Mouse (Mus musculus) liver, embryonic 14.5 days (tissue): Measurements from ENCODE around the gene Fhdc1. TPM values are rescaled to one million over a fixed set of nuclear protein-coding genes. Genes with fewer than 3 reads are reported as not detected.

ENCODE experiments used
- ATAC-seq: fragments of 200-750 bp; cut with Nextera tagmentation; 2 replicates; pipeline ENCODE4 v1.8.0; 2017; ENCODE audit warnings: moderate number of reproducible peaks, mild to moderate bottlenecking, moderate library complexity; ENCODE audit not compliant: insufficient read depth
- DNase-seq, 3 experiments: peaks; one replicate each; pipeline ENCODE4 v3.0.0-alpha.2; 2012 to 2013; ENCODE audit warnings: low read depth in 3 of 3, low spot score in 3 of 3
- H3K27ac ChIP-seq: fragments of 300-500 bp; sonication (generic); 2 replicates; pipeline ENCODE4 v1.5.1; 2014; ENCODE audit warnings: moderate library complexity, mild to moderate bottlenecking, control low read depth, inconsistent platforms
- H3K27me3 ChIP-seq: fragments of 300-500 bp; sonication (generic); 2 replicates; pipeline ENCODE4 v1.6.1; 2014; ENCODE audit warnings: mild to moderate bottlenecking, low read length, moderate library complexity; ENCODE audit not compliant: control insufficient read depth, insufficient read depth
- H3K36me3 ChIP-seq: fragments of 300-500 bp; sonication (generic); replicated peaks from 2 replicates; pipeline ENCODE4 v1.6.1; 2014; ENCODE audit warnings: low read depth; ENCODE audit not compliant: control insufficient read depth, insufficient read depth
- H3K4me1 ChIP-seq, 2 experiments: fragments of 200-500 bp in 1 of 2; fragments of 300-500 bp in 1 of 2; sonication (generic) in 1 of 2; replicated peaks; 2 replicates each; pipeline ENCODE4 v1.6.1; 2012 to 2014; ENCODE audit warnings: antibody characterized with exemption in 1 of 2, inconsistent platforms in 1 of 2, low read length in 1 of 2; ENCODE audit not compliant: control insufficient read depth in 2 of 2, insufficient read depth in 2 of 2
- H3K4me2 ChIP-seq: fragments of 300-500 bp; sonication (generic); 2 replicates; pipeline ENCODE4 v1.6.1; 2014; ENCODE audit warnings: low read depth, mild to moderate bottlenecking, control low read depth, moderate library complexity
- H3K4me3 ChIP-seq, 2 experiments: fragments of 200-500 bp in 1 of 2; fragments of 300-500 bp in 1 of 2; sonication (generic) in 1 of 2; 2 replicates each; pipeline ENCODE4 v1.5.1; 2012 to 2014; ENCODE audit warnings: low read depth in 2 of 2, low read length in 2 of 2, mild to moderate bottlenecking in 2 of 2, control low read depth in 1 of 2, inconsistent platforms in 1 of 2, moderate library complexity in 1 of 2; ENCODE audit not compliant: insufficient read depth in 1 of 2
- H3K9ac ChIP-seq: fragments of 300-500 bp; sonication (generic); replicated peaks from 2 replicates; pipeline ENCODE4 v1.6.1; 2014; ENCODE audit warnings: mild to moderate bottlenecking, control low read depth, moderate library complexity
- H3K9me3 ChIP-seq: fragments of 300-500 bp; sonication (generic); 2 replicates; pipeline ENCODE4 v1.6.1; 2016; ENCODE audit warnings: low read length, mixed read lengths; ENCODE audit not compliant: control insufficient read depth
- CTCF ChIP-seq: IDR thresholded peaks from 2 replicates; pipeline ENCODE4 v1.5.1; 2016; ENCODE audit warnings: antibody characterized with exemption, low read depth, control low read depth
- EP300 ChIP-seq: IDR thresholded peaks from 2 replicates; pipeline ENCODE4 v1.6.1; 2016; ENCODE audit warnings: antibody characterized with exemption, low read depth
- WGBS: fragments of 180-500 bp; shearing (Covaris S2); extraction: QIAGEN DNeasy Blood & Tissue Kit; methylation state at CpG from one replicate; pipeline ENCODE4 v1.1.7; 2014; ENCODE audit not compliant: insufficient replicate concordance; 5-methylcytosine and 5-hydroxymethylcytosine counted together
- polyA plus RNA-seq, 2 experiments: library from polyadenylated mRNA; depleted of rRNA in 1 of 2; stranded (reverse) in 1 of 2; unstranded in 1 of 2; fragments of >200 nt; fragmentation: Nextera tagmentation in 1 of 2; extraction: Ambion mirVana in 1 of 2; gene quantifications; 2 replicates each; pipeline versions ENCODE4 v1.2.1 to v1.2.3; 2012 to 2014

Gene Fhdc1
- polyA plus RNA-seq, 2 experiments: 15.1 to 29.2 TPM

GRCm38 (mm10) chr3:84449015-84449414 is 31.2 kb downstream of the Fhdc1 start:
- no peaks in the 10 kb centered on the region for H3K27me3 ChIP-seq
- peaks cover 95% of the 10 kb centered on the region for H3K36me3 ChIP-seq
- H3K4me1 ChIP-seq: peaks cover 2 to 5% of the 10 kb centered on the region in 2 experiments
- no peak overlapping the region for H3K9ac ChIP-seq
- no peaks in the 10 kb centered on the region for H3K9me3 ChIP-seq
- no peak overlapping the region for H3K4me3 ChIP-seq
- no peak overlapping the region for H3K4me2 ChIP-seq
- no peak for TF ChIP-seq CTCF
- no peak for TF ChIP-seq EP300
- DNase-seq (no peak), ATAC-seq (no peak)
- 84% methylated on average over 9 of the region's 9 CpGs for WGBS
- H3K27ac ChIP-seq: no peak overlapping the region

- Histone ChIP-seq H3K4me3 (no peak overlapping the region), H3K9ac (no peak overlapping the region), H3K4me1 (no peaks in the 10 kb centered on the region), H3K9me3 (no peaks in the 10 kb centered on the region), H3K4me2 (no peak overlapping the region), H3K27ac (no peak overlapping the region), H3K36me3 (peaks cover 95% of the 10 kb centered on the region), H3K27me3 (no peaks in the 10 kb centered on the region)
- ATAC-seq (no peak), DNase-seq (no peak)
- TF ChIP-seq CTCF: no peak
- no peak for TF ChIP-seq EP300
- WGBS: 83% methylated on average over 5 of the region's 5 CpGs
These were observed 32.4 kb downstream of the Fhdc1 start for GRCm38 (mm10) chr3:84447803-84448202.

- DNase-seq (no peak), ATAC-seq (no peak)
- H3K9ac ChIP-seq: no peak overlapping the region
- TF ChIP-seq EP300 (no peak), CTCF (no peak)
- H3K36me3 ChIP-seq: peaks cover 80% of the 10 kb centered on the region
- no peaks in the 10 kb centered on the region for H3K9me3 ChIP-seq
- H3K4me1 ChIP-seq: no peaks in the 10 kb centered on the region
- no peak overlapping the region for H3K4me2 ChIP-seq
- no peak overlapping the region for H3K4me3 ChIP-seq
- no peaks in the 10 kb centered on the region; the same call in 1 of the 2 replicates for H3K27me3 ChIP-seq
- H3K27ac ChIP-seq: no peak overlapping the region
- 44% methylated on average over 9 of the region's 9 CpGs for WGBS
These were observed 34.4 kb downstream of the Fhdc1 start for GRCm38 (mm10) chr3:84445838-84446237.

GRCm38 (mm10) chr3:84442890-84443289 is 37.3 kb downstream of the Fhdc1 start:
- Histone ChIP-seq H3K27me3 (no peaks in the 10 kb centered on the region; the same call in 1 of the 2 replicates), H3K4me1 (no peaks in the 10 kb centered on the region), H3K4me2 (no peak overlapping the region), H3K4me3 (no peak overlapping the region), H3K27ac (no peak overlapping the region), H3K9me3 (no peaks in the 10 kb centered on the region), H3K36me3 (peaks cover 54% of the 10 kb centered on the region), H3K9ac (no peak overlapping the region)
- ATAC-seq: no peak
- no peak for TF ChIP-seq EP300
- DNase-seq: no peak
- 76% methylated on average over 4 of the region's 4 CpGs for WGBS

- Histone ChIP-seq H3K4me1 (0 out of 4 replicates have a peak, but pooled peaks cover 0 to 3% of the 10 kb centered on the region in 2 experiments), H3K9me3 (no peaks in the 10 kb centered on the region), H3K4me2 (no peak overlapping the region), H3K27me3 (no peaks in the 10 kb centered on the region; the same call in 1 of the 2 replicates), H3K36me3 (peaks cover 21% of the 10 kb centered on the region), H3K4me3 (no peak overlapping the region), H3K9ac (no peak overlapping the region), H3K27ac (no peak overlapping the region)
- WGBS: 78% methylated on average over 7 of the region's 7 CpGs
- no peak for TF ChIP-seq CTCF
- TF ChIP-seq EP300: no peak
- no peak for DNase-seq
- no peak for ATAC-seq
These were observed 40.6 kb downstream of the Fhdc1 start for GRCm38 (mm10) chr3:84439431-84440210.
